Mouse (Mus musculus): ENCODE data around the gene Loxl3. TPM values are rescaled to one million over a fixed set of nuclear protein-coding genes. Genes with fewer than 3 reads are reported as not detected.

Loxl3 gene
- polyA plus RNA-seq, 1 experiment from 2014 or later: 21.9 TPM

DNA sequence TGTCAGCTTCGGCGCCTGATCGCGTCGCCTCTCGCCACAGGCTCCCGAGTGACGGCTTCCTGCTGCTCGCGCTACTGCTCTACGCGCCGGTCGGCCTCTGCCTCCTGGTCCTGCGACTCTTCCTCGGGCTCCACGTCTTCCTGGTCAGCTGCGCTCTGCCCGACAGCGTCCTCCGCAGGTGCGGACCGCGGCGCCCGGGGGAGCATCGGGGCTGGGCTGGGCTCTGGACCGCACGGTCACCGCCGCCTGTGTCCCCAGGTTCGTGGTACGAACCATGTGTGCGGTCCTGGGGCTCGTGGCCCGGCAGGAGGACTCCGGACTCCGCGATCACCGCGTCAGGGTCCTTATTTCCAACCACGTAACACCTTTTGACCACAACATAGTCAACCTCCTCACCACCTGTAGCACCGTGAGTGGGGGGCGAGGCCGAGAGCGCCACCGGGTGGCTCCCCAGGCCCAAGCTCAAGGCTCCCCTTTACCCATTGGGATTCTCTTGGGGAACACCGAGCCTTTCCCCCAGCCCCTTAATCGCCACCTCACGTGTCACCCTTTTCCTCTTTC lies 21.0 kb downstream of the Loxl3 start, which contains the start of gene Htra2:
Gene Htra2 (minus strand): TSS at position 403 of the 561 bp plus-strand sequence.
- under 1% methylated on average over 50 of the region's 50 CpGs for WGBS
- Histone ChIP-seq H3K27ac (peak within 1 kb of the TSS; percentile 91), H3K27me3 (no peaks in the 10 kb centered on the region), H3K4me3 (peak within 1 kb of the TSS; percentile 100), H3K36me3 (peaks cover 28% of the 10 kb centered on the region), H3K4me1 (peaks cover 26% of the 10 kb centered on the region), H3K9me3 (no peaks in the 10 kb centered on the region), H3K9ac (peak within 1 kb of the TSS; percentile 90), H3K4me2 (replicated peaks) (peak within 1 kb of the TSS; percentile 63)
- peak; percentile 16 for ATAC-seq (ENCODE audit: insufficient number of reproducible peaks, insufficient read depth, low FRiP score, low TSS enrichment)

DNA sequence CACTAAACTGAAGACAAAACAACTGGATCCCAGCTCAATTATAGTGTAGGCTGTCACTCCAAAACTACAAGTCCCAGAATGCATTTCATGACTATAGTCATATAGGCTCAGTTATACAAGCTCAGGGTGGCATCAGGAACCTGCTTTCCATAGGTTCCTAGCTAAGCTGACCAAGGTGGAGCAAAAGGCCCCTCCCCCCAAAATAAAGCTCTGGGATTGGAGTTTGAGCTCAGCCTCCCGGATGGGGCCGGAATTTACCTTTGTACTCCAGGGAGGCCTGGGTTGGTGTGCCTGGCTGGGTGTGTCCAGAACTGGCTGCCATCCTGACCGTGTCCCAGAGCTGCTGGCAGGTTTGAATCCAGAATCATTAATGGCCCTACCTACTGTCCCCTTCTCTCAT lies 23.8 kb downstream of the Loxl3 start, which contains the start of gene Dqx1:
Gene Dqx1 (plus strand): TSS at position 55 of the 400 bp plus-strand sequence.
- Histone ChIP-seq H3K4me2 (replicated peaks) (no peak within 1 kb of the TSS), H3K27ac (no peak within 1 kb of the TSS), H3K4me3 (no peak within 1 kb of the TSS), H3K36me3 (peaks cover 14% of the 10 kb centered on the region), H3K4me1 (peaks cover 17% of the 10 kb centered on the region), H3K27me3 (peaks cover 21% of the 10 kb centered on the region), H3K9ac (no peak within 1 kb of the TSS), H3K9me3 (no peaks in the 10 kb centered on the region)
- WGBS: 35% methylated on average over 3 of the region's 3 CpGs
- ATAC-seq (ENCODE audit: insufficient number of reproducible peaks, insufficient read depth, low FRiP score, low TSS enrichment): no peak

GRCm38 (mm10) chr6:83058725-83059124 lies 24.8 kb downstream of the Loxl3 start:
- no peak overlapping the region for H3K4me3 ChIP-seq
- no peak overlapping the region for H3K4me2 ChIP-seq (replicated peaks)
- ATAC-seq (ENCODE audit: insufficient number of reproducible peaks, insufficient read depth, low FRiP score, low TSS enrichment): no peak
- WGBS: 84% methylated on average over 2 of the region's 2 CpGs
- peaks cover 14% of the 10 kb centered on the region for H3K36me3 ChIP-seq
- H3K27ac ChIP-seq: no peak overlapping the region
- peaks cover 30% of the 10 kb centered on the region for H3K27me3 ChIP-seq
- H3K9ac ChIP-seq: no peak overlapping the region
- peaks cover 10% of the 10 kb centered on the region for H3K4me1 ChIP-seq
- H3K9me3 ChIP-seq: no peaks in the 10 kb centered on the region

GRCm38 (mm10) chr6:83065995-83066394 lies 32.0 kb downstream of the Loxl3 start:
- Histone ChIP-seq H3K4me2 (replicated peaks) (no peak overlapping the region), H3K27me3 (peaks cover 97% of the 10 kb centered on the region), H3K36me3 (no peaks in the 10 kb centered on the region), H3K9me3 (no peaks in the 10 kb centered on the region), H3K27ac (no peak overlapping the region), H3K4me1 (0 out of 2 replicates have a peak, but pooled peaks cover 6% of the 10 kb centered on the region), H3K9ac (no peak overlapping the region), H3K4me3 (no peak overlapping the region)
- no peak for ATAC-seq (ENCODE audit: insufficient number of reproducible peaks, insufficient read depth, low FRiP score, low TSS enrichment)
- WGBS: 45% methylated on average over 8 of the region's 8 CpGs

DNA sequence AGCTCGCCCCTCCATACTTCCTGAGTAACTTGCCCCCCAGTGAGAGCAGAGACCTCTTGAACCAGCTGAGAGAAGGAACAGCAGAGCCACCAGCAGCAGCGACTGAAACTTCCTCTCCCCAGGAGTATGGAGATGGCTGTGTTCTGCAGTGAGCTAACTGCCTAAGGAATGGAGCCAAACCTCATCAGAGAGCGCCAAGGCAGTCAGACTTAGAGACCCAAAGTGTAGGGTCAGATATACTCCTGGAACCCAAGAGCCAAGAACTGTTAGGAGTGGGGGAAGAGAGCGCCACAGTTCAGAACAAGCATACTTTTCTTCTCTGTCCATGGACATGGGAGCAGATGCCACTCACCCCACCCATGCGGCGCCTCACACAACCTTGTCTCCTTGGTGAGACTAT lies 32.5 kb downstream of the Loxl3 start:
- ATAC-seq (ENCODE audit: insufficient number of reproducible peaks, insufficient read depth, low FRiP score, low TSS enrichment): no peak
- WGBS: 27% methylated on average over 6 of the region's 6 CpGs
- Histone ChIP-seq H3K4me3 (no peak overlapping the region), H3K27ac (no peak overlapping the region), H3K36me3 (no peaks in the 10 kb centered on the region), H3K9me3 (no peaks in the 10 kb centered on the region), H3K4me2 (replicated peaks) (no peak overlapping the region), H3K9ac (no peak overlapping the region), H3K4me1 (0 out of 2 replicates have a peak, but pooled peaks cover 6% of the 10 kb centered on the region), H3K27me3 (peaks cover 97% of the 10 kb centered on the region)

- WGBS: 2% methylated on average over 8 of the region's 8 CpGs
- 0 out of 2 replicates have a peak, but pooled peaks cover 6% of the 10 kb centered on the region for H3K4me1 ChIP-seq
- no peak overlapping the region for H3K4me3 ChIP-seq
- ATAC-seq (ENCODE audit: insufficient number of reproducible peaks, insufficient read depth, low FRiP score, low TSS enrichment): no peak
- H3K9me3 ChIP-seq: no peaks in the 10 kb centered on the region
- no peak overlapping the region for H3K9ac ChIP-seq
- no peak overlapping the region for H3K27ac ChIP-seq
- no peaks in the 10 kb centered on the region for H3K36me3 ChIP-seq
- peak overlapping the region; percentile 18; the same call in 1 of the 2 replicates for H3K4me2 ChIP-seq (replicated peaks)
- peaks cover 98% of the 10 kb centered on the region for H3K27me3 ChIP-seq
Observed at GRCm38 (mm10) chr6:83068221-83068620, 34.2 kb downstream of the Loxl3 start.

DNA sequence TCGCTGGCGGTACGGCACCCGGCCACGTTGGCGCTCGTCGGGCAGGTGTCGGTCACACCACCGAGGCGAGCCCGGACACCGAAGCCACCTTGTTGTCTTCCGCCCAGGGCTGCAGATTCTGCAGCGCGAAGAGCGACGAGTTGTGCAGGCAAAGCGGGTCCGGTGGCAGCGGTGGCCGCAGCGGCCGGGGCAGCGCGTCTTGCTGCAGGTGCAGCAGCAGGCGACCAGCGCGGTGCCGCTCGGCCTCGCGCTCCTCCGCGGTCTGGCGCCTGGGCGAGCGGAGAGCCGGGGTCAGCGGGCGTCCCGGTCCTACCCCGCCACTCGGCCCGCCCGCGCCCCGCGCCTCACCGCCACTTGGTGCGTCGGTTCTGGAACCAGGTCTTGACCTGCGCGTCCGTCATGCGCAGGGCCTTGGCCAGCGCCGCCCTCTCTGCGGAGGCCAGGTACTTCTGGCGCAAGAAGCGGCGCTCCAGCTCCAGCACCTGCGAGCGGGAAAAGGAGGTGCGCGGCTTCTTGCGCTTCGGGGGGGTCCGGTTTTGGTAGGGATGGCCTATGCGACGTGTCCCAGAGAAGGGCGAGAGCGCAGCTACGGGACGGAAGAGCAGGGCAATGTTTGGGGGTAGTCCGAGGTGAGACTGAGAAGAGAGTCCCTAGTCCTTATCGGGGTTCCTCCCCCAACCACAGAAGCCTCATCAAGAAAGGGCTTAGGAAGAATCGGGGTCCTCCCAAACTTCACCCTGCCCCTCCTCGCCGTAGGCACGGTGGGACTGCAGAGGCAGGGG lies 34.9 kb downstream of the Loxl3 start:
- ATAC-seq (ENCODE audit: insufficient number of reproducible peaks, insufficient read depth, low FRiP score, low TSS enrichment): no peak
- H3K4me3 ChIP-seq: peak overlapping the region; percentile 30
- under 1% methylated on average over 80 of the region's 81 CpGs for WGBS
- no peak overlapping the region for H3K27ac ChIP-seq
- peak overlapping the region; percentile 18 for H3K4me2 ChIP-seq (replicated peaks)
- peaks cover 98% of the 10 kb centered on the region for H3K27me3 ChIP-seq
- no peaks in the 10 kb centered on the region for H3K36me3 ChIP-seq
- 0 out of 2 replicates have a peak, but pooled peaks cover 6% of the 10 kb centered on the region for H3K4me1 ChIP-seq
- peak overlapping the region; percentile 0; the same call in 1 of the 2 replicates for H3K9ac ChIP-seq
- no peaks in the 10 kb centered on the region for H3K9me3 ChIP-seq

- no peak overlapping the region for H3K9ac ChIP-seq
- H3K4me3 ChIP-seq: peak overlapping the region; percentile 30
- H3K27me3 ChIP-seq: peaks cover 98% of the 10 kb centered on the region
- H3K4me1 ChIP-seq: 0 out of 2 replicates have a peak, but pooled peaks cover 6% of the 10 kb centered on the region
- H3K36me3 ChIP-seq: no peaks in the 10 kb centered on the region
- H3K27ac ChIP-seq: no peak overlapping the region
- ATAC-seq (ENCODE audit: insufficient number of reproducible peaks, insufficient read depth, low FRiP score, low TSS enrichment): 0 out of 2 replicates have a peak, but pooled peaks have one; percentile 19
- no peaks in the 10 kb centered on the region for H3K9me3 ChIP-seq
- H3K4me2 ChIP-seq (replicated peaks): peak overlapping the region; percentile 51
- 1% methylated on average over 67 of the region's 69 CpGs for WGBS
Observed at GRCm38 (mm10) chr6:83069488-83070246, 35.7 kb downstream of the Loxl3 start.

GRCm38 (mm10) chr6:83070247-83070310 lies 36.1 kb downstream of the Loxl3 start, which contains the start of gene Tlx2:
TSS of gene Tlx2 (minus strand) at chr6:83070293.
- ATAC-seq (ENCODE audit: insufficient number of reproducible peaks, insufficient read depth, low FRiP score, low TSS enrichment): no peak
- Histone ChIP-seq H3K9me3 (no peaks in the 10 kb centered on the region), H3K4me3 (peak within 1 kb of the TSS; percentile 30), H3K4me2 (replicated peaks) (peak within 1 kb of the TSS; percentile 51), H3K4me1 (0 out of 2 replicates have a peak, but pooled peaks cover 6% of the 10 kb centered on the region), H3K27me3 (peaks cover 97% of the 10 kb centered on the region), H3K9ac (0 out of 2 replicates have a peak within 1 kb of the TSS, but pooled peaks have one; percentile 15), H3K27ac (no peak within 1 kb of the TSS), H3K36me3 (no peaks in the 10 kb centered on the region)
- 2% methylated on average over 9 of the region's 10 CpGs for whole genome bisulfite sequencing

DNA sequence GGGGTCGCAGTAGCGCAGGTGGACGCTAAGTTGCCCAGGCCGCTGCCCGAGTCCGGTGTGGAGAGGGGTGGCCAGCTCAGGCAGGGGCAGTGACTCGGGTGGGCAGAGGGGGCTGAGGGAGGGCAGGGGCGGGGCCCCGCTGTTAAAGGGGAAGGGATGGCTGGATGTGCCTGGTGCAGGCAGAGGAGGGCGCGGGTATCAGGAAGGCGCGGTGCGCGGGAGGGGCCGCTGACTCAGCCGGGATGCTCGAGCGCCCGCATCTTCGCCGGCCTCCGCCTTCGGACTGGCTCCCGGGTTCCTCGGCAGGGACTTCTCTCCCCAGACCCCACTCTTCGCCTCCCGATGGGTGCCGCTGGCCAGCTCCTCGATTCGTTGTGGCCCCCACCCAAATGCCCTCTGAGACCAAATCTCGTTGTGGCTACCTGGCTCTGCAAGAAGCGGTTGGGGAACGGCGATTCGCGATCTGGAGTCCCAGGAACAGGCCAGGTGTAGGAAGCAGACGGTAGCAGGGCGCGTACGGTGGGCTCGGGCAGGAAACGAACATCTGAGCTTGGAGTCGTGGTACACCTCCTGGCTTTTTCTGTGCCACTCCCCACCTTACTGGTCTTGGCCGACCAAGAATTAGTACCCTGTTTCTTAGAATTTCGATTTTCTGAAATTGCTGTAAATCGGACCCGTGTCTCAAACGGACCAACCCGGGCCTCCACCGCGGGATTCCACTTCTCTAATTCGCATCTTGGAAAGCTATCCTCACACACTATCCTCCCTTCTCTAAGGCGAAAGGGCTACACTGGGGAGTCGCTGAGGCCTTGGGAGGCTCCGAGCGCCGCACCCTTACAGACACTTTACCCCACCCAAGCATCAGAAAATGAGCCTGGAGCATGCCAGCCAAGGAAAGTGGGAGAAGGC lies 36.6 kb downstream of the Loxl3 start:
- Histone ChIP-seq H3K4me3 (peak overlapping the region; percentile 30), H3K27ac (no peak overlapping the region), H3K9me3 (no peaks in the 10 kb centered on the region), H3K4me1 (0 out of 2 replicates have a peak, but pooled peaks cover 6% of the 10 kb centered on the region), H3K4me2 (replicated peaks) (peak overlapping the region; percentile 51), H3K9ac (0 out of 2 replicates have a peak overlapping the region, but pooled peaks have one; percentile 15), H3K27me3 (peaks cover 96% of the 10 kb centered on the region), H3K36me3 (no peaks in the 10 kb centered on the region)
- 2% methylated on average over 55 of the region's 58 CpGs for WGBS
- ATAC-seq (ENCODE audit: insufficient number of reproducible peaks, insufficient read depth, low FRiP score, low TSS enrichment): peak; percentile 36; the same call in 1 of the 2 replicates

DNA sequence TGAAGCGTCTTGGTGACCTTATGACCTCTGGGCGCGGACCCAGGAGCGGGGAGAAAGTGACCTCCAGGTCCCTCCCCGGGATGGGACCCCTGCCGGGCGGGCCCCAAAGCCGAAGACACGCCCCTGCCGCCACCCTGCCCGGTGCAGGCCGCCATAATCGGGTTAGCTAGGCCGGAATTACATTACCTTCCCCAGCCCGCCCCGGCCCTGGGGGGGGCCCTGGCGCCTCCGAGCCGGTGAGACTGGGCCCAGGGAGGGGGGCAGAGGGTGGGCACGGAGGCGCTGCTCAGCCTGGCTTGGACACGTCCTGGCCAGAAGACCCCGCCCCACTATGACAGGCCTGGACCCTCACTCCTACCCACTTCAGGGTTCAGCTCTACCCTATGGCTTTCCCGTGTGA lies 37.2 kb downstream of the Loxl3 start:
- 0 out of 2 replicates have a peak, but pooled peaks cover 6% of the 10 kb centered on the region for H3K4me1 ChIP-seq
- no peaks in the 10 kb centered on the region for H3K9me3 ChIP-seq
- H3K9ac ChIP-seq: no peak overlapping the region
- no peaks in the 10 kb centered on the region for H3K36me3 ChIP-seq
- no peak overlapping the region for H3K27ac ChIP-seq
- peaks cover 93% of the 10 kb centered on the region for H3K27me3 ChIP-seq
- ATAC-seq (ENCODE audit: insufficient number of reproducible peaks, insufficient read depth, low FRiP score, low TSS enrichment): peak; percentile 55
- H3K4me3 ChIP-seq: peak overlapping the region; percentile 30
- peak overlapping the region; percentile 51 for H3K4me2 ChIP-seq (replicated peaks)
- under 1% methylated on average over 24 of the region's 24 CpGs for WGBS

Measured in embryonic facial prominence, embryonic 12.5 days (tissue).